Mouse (Mus musculus) lung, postnatal 4 days (tissue): ENCODE results near the gene BC037034.

Experiments used
- DNase-seq, 2 experiments: peaks; one replicate each; pipeline ENCODE4 v3.0.0; 2021

The BC037034 gene

GRCm38 (mm10) chr5:138263260-138264206 is at the start of gene BC037034:
Gene BC037034 (minus strand): TSS chr5:138264033.
- peak; percentile 93 to 94 for DNase-seq

- no peak for DNase-seq
These were observed 49.0 kb upstream of the BC037034 start for GRCm38 (mm10) chr5:138312795-138313194.

GRCm38 (mm10) chr5:138299613-138300012 is 35.8 kb upstream of the BC037034 start:
- DNase-seq = no peak

GRCm38 (mm10) chr5:138294158-138294557 is 30.3 kb upstream of the BC037034 start:
- no peak for DNase-seq

DNA sequence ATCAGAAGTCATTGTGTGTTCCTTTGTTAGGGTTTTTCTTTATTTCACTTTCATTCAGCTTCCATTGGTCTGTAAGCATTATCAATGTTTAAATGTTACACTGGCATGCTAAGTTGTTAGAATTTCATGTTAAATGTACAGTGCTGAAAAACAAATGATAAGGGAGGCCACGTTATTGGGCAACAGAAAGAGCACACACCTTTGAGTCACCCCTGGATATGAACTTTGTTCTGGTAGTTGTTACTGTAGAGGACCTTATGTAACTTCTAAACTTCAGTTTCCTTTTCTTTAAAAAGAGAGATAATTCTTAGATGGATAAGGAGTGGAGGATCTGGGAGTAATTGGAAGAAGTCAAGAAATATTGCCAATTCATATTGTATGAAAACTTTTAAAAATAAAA is 27.8 kb upstream of the BC037034 start:
- DNase-seq = no peak

GRCm38 (mm10) chr5:138287861-138288260 is 24.0 kb upstream of the BC037034 start:
- DNase-seq = no peak

DNA sequence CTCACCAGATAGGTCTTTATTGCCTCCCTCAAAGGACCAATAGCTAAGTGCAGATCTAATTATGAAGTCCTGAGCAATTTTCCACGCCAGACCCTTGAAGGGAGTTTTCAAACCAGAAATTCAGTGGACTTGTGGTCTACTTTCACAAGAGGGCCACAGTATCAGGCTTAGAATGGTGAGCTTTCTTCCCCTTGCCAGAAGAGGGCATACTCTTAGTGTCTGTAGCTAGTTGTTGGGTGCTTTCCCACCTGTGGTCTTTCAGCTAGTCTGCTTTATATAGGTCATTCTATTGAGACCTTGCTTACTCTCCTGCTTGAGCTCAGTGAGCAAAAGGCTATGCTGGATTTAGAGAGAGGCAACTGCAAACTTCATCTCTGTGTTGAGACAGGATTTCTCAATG is 19.7 kb upstream of the BC037034 start:
- no peak for DNase-seq

DNA sequence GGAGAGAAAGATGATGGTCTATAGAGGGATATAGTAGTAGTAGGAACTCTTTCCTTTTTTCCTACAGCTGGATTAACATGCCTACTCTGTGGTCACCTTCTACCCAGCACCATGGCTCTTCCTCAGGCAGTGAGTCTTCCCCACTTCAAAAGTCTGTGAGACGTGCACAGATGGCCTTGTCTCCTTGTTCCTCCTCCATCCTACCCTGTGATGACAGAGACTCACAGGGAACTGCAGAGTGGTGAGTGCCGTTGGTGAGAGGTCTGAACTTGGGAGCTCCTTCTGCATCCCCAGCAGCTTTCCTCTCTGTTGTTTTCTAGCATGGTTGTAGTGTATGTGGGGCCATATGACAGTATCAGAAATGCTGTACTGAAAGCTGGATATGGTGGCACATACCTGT is 18.0 kb upstream of the BC037034 start:
- no peak for DNase-seq

DNA sequence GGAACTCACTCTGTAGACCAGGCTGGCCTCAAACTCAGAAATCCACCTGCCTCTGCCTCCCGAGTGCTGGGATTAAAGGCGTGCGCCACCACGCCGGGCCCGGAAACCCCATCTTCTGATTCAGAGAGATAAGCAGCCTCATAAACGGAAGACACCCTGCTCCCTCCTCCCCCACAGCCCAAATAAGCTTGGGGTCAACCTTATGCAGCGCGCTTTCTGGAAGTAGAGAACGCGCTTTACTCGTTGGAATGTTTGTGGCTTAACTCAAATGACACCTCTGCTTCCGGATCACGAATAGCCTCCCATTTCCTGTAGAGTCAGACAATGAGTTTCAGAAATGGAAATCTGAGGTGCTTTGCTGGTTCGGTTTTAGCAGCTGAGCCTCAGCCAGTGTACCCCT is 17.0 kb upstream of the BC037034 start:
- DNase-seq = no peak

DNA sequence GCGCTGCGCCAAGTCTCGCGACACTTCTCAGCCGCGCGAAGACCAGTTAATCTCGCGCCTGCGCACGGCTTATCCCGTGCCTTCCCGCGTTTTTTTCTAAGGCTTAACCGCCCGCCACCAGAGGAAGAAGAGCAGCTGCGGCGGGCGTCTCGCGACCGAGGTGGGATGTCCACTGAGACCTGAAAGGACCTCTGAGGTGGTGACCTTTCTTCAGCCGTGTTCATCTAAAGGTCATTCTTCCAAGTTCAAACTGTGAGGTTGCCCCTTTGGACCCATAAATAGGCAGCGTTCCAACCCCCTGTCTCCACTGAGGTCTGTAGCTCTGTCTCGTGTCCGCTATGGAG is 16.6 kb upstream of the BC037034 start:
- DNase-seq = no peak

DNA sequence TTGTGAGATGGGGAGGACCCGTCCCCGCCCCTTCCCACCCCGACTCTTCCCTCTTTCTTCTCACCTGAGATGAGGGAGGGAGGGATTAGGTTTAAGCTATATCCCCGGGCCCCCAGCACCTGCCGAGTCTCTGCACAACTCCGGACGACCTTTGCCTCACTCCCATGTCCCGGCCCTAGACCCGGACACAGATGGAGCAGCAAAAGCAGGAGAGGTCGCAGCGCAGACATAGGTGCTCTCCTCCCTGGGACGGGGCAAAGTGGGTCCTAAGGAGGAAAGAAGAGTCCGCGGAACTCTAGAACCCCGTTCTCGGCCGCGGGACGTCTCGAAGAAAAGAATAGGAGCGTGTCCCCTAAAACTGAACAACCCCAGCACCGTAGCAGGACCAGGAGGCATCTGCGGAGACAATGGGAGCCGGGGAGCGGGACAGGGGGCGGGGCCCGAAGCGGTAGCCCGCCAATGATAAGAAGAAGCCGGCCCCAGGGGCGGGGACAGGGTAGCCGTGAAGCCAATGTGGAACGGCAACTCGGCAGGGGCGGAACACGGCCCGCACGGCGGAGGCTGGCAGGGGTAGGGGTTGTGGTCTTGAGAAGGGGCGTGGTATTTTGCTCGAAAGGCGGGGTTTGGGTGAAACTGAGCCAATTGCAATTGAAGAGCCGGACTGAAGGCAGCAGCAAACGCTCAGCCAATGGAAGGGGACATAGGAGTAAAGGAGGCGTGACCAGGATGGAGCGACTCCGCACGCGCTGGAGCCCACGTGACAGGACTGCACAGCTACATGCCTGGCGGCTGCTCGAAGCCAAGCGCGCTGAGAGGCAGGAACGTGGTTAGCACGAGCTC is 16.0 kb upstream of the BC037034 start, which contains the start of the genes Gm43720, Gpc2 and Stag3:
TSS of gene Gm43720 (minus strand) at position 374 of the 840 bp plus-strand sequence.
TSS of gene Gpc2 (minus strand) at position 421 of the 840 bp plus-strand sequence.
TSS of gene Stag3 (plus strand) at position 656 of the 840 bp plus-strand sequence.
- peak; percentile 90 to 95 for DNase-seq

DNA sequence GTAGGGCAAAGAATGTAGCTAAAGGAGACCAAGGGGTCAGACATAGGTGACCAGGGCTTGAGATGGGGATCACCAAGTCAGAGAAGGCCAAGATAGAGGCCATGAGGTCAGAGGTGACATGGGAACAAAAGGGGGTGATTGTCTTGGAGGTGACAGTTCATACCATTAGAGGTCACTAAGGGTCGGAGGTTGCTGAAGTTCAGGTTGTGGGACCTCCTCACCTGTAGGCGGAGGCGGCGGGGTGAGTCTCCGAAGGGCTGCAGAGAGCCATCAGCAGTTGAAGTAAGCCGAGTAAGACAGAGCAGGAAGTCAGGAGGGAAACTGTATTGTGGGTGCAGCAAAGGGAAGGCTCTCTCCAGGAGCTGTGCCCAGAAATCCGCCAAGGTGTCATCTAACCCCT is 14.2 kb upstream of the BC037034 start:
- no peak for DNase-seq

DNA sequence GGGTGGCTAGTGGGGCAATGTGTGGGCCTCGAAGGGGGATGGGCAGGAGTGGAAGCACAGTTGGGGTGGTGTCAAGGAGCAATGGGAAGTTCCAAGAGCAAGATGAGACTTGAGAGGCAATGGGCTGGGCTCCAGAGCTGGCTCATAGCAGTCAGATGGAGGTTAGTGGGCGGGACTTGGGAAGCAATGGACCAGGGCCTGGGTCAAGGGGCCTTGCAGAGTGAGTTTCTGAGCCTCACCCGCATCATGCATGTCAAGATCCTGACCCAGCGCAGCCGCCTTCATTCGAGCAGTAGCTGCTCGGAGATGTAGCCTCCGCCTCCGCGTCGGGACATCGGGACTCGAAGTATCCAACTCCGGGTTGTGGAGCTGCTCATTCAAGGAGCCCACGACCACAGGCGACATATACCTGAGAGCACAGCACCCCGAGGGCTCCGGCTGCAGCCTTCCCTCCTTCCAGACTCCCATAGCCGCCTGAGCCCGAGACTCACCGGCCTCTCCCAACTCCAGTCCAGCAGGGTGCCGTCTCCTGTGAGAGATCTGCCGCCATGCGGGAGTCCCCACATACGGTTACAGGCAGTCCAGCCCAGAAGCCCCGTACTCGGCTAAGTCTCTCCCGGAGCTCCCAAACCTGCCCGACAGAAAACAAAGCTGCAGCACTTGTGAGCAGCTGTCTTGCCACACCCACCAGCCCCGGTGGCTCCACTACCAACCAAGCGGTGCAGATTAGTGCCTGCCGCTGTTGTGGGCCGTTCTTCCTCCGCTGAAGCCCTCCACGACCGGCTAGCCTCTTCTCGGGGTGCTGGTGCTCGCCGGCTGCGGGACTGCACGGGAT is 11.6 kb upstream of the BC037034 start:
- peak in 1 of 2 experiments; percentile 26 for DNase-seq

- DNase-seq = no peak
These were observed 10.4 kb upstream of the BC037034 start for GRCm38 (mm10) chr5:138274186-138274585.

GRCm38 (mm10) chr5:138272409-138272923 is 8.6 kb upstream of the BC037034 start, which contains the start of gene Gal3st4:
Gene Gal3st4 (minus strand): TSS chr5:138272840.
- peak in 1 of 2 experiments; percentile 25 for DNase-seq

- no peak for DNase-seq
These were observed 7.4 kb upstream of the BC037034 start for GRCm38 (mm10) chr5:138271232-138271631.

GRCm38 (mm10) chr5:138268980-138269379 is 5.1 kb upstream of the BC037034 start:
- no peak for DNase-seq

- no peak for DNase-seq
These were observed 3.3 kb upstream of the BC037034 start for GRCm38 (mm10) chr5:138267114-138267513.

GRCm38 (mm10) chr5:138265712-138266111 is 1.9 kb upstream of the BC037034 start:
- DNase-seq = no peak

DNA sequence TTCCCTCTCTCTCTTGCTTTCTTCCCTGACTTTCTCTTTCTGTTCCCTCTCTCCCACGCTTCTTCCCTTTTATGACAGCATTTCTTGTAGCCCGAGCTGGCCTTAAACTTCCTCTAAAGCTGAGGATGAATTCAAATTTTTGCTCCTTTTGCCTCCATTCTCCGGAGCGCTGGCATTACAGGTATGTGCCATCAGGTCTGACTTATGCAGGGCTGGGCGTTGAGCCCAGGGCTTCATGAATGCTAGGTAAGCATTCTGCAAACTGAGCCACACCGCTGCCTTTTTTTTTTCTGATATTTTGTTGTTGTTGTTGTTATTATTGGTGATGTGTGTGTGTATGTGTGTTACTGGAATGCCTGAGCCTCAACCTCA is 360 bp upstream of the BC037034 start:
- DNase-seq = no peak

DNA sequence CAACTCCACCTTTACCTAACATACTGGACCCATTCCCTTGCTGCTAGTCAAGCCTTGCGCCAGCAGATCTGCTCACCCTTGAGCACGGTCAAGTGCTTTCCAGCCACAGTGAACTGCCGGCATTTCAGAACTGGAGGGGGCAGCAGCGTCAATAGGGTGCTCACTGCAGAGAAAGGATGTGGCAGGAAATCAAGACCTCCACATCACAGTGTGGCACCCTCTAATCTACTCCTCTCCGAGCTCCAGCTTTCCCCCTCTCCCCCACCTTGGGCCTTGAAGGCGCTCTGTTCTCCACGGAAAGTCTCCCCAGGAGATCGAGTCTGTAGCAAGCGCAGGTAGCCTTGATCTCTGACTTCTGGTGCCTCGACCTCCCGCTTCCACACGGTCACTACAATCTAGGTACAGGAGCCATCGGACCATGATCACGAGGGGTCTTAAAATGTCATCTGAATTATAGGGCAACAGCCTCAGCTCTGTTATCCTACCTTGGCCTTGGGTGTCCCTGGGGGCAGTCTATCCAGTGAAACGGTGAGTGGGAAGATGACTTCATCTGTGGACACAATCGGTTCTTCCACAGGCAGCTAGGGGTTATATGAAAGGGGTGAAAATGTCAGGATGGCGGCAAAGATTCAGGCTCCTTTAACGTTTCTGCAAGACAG is 1.1 kb downstream of the BC037034 start:
- DNase-seq = no peak

DNA sequence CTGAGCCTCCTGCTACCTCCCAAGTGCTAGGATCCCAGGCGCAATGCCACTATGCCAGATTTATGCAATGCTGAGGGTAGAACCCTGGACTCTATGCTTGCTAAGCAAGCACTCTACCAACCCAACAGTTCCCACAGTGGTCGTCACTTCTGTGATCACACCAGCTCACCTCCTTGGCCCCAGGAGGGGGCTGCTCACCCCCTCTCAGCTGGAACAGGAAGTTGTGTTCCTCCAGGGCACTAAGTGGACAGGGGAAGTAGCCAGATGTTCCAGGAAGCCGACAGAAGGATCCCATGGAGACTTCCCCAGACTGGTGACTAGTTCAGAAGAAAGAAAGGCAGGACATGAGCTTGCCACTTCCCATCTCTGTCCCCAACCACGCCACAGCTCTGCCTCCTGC is 1.8 kb downstream of the BC037034 start:
- peak in 1 of 2 experiments; percentile 23 for DNase-seq
